Mouse (Mus musculus) mouse trophoblast stem cell (cell line): ENCODE data around the gene Olfr224.
"Not testable (repeated sequence)": the region's sequence is repeated elsewhere in the genome, so short reads cannot be mapped to it uniquely, and the experiment has no call there.

Source experiments
- in situ Hi-C, 2 experiments: fragments of 300-500 bp; cut with MseI, MboI; formaldehyde crosslinking; loops; 2 replicates in 1 of 2; 3 replicates in 1 of 2; pipeline ENCODE4 v1.15.1; 2025

The Olfr224 gene

GRCm38 (mm10) chr11:58518916-58519315 lies 51.4 kb downstream of the Olfr224 start:
- in situ Hi-C loops: not testable (repeated sequence)
